22 mouse cellular contexts compared by ENCODE assay signal in genomic region chr2:163142762-163143388, GRCm38 (mm10). TPM values are rescaled to one million over a fixed set of nuclear protein-coding genes. Genes with fewer than 3 reads are reported as not detected.
DNase-seq lines count a peak whose midpoint lies in the region; ATAC-seq and TF ChIP-seq lines count a peak whose summit lies in the region.
"Had no signal": no experiment of that assay in that cellular context is flagged by ENCODE, and none has a peak within 500 bp of the region (broad histone marks: within the 10 kb centered on the region; RNA-seq: fewer than 3 reads in every experiment).

No protein-coding gene starts in this region.

- no peak for DNase-seq in forebrain, embryonic 10.5 days (ENCODE audit: extremely low spot score, low spot score)
- DNase-seq in midbrain, embryonic 10.5 days (ENCODE audit: low spot score): no peak
- peak; percentile 73 for DNase-seq in hindbrain, postnatal 0 days (ENCODE audit: low spot score)
- DNase-seq in retina, postnatal 1 day: peak; percentile 96
- DNase-seq in ovary, postnatal 14 days (ENCODE audit: low spot score): no peak
- DNase-seq in gastrocnemius, postnatal 36 days: no peak
- DNase-seq: embryo, embryonic 11 days; heart, postnatal 10 days; right cerebral cortex, adult 18-20 months; thymus, adult 2 months had no signal

- no peak for TF ChIP-seq CTCF in hindbrain, postnatal 0 days (IDR thresholded peaks at IDR 0.05; ENCODE audit: low read depth)

- no peaks in the 10 kb centered on the region for H3K36me3 ChIP-seq in forebrain, embryonic 13.5 days (ENCODE audit: poor library complexity, severe bottlenecking)
- no peaks in the 10 kb centered on the region for H3K36me3 ChIP-seq in forebrain, embryonic 10.5 days (replicated peaks)
- no peaks in the 10 kb centered on the region for H3K36me3 ChIP-seq in midbrain, embryonic 13.5 days
- no peaks in the 10 kb centered on the region for H3K36me3 ChIP-seq in midbrain, embryonic 10.5 days
- H3K36me3 ChIP-seq in hindbrain, postnatal 0 days (ENCODE audit: insufficient read depth, low read length): no peaks in the 10 kb centered on the region

- peaks cover 5% of the 10 kb centered on the region; the same call in 1 of the 2 replicates for H3K27me3 ChIP-seq in forebrain, embryonic 13.5 days
- H3K27me3 ChIP-seq in forebrain, embryonic 10.5 days (ENCODE audit: poor library complexity, severe bottlenecking): no peaks in the 10 kb centered on the region
- no peaks in the 10 kb centered on the region for H3K27me3 ChIP-seq in midbrain, embryonic 13.5 days
- H3K27me3 ChIP-seq in midbrain, embryonic 10.5 days (ENCODE audit: low read depth, poor library complexity, severe bottlenecking): 0 out of 2 replicates have a peak, but pooled peaks cover 7% of the 10 kb centered on the region
- no peaks in the 10 kb centered on the region for H3K27me3 ChIP-seq in hindbrain, postnatal 0 days (ENCODE audit: insufficient read depth, low read length)

- WGBS in forebrain, embryonic 13.5 days: 40% methylated on average over 10 of the region's 10 CpGs
- 65% methylated on average over 10 of the region's 10 CpGs for WGBS in forebrain, embryonic 10.5 days
- 45% methylated on average over 10 of the region's 10 CpGs for WGBS in midbrain, embryonic 13.5 days
- 65% methylated on average over 10 of the region's 10 CpGs for WGBS in midbrain, embryonic 10.5 days
- 44% methylated on average over 10 of the region's 10 CpGs for WGBS in hindbrain, postnatal 0 days

- no peak overlapping the region for H3K4me3 ChIP-seq in forebrain, embryonic 13.5 days
- no peak overlapping the region for H3K4me3 ChIP-seq in forebrain, embryonic 10.5 days
- no peak overlapping the region for H3K4me3 ChIP-seq in midbrain, embryonic 13.5 days (replicated peaks)
- no peak overlapping the region for H3K4me3 ChIP-seq in midbrain, embryonic 10.5 days
- H3K4me3 ChIP-seq in hindbrain, postnatal 0 days (ENCODE audit: low read length): no peak overlapping the region

- H3K4me2 ChIP-seq in forebrain, embryonic 13.5 days: peak overlapping the region; percentile 13; the same call in 1 of the 2 replicates
- H3K4me2 ChIP-seq in midbrain, embryonic 13.5 days (replicated peaks): peak overlapping the region; percentile 34
- H3K4me2 ChIP-seq in hindbrain, postnatal 0 days (ENCODE audit: low read depth, low read length): peak overlapping the region; percentile 36
- H3K4me2 ChIP-seq: liver, embryonic 11.5 days had no signal

- H3K9me3 ChIP-seq in forebrain, embryonic 13.5 days (replicated peaks): no peaks in the 10 kb centered on the region
- H3K9me3 ChIP-seq in forebrain, embryonic 10.5 days: peaks cover 7% of the 10 kb centered on the region
- no peaks in the 10 kb centered on the region for H3K9me3 ChIP-seq in midbrain, embryonic 13.5 days
- peaks cover 8% of the 10 kb centered on the region; the same call in 1 of the 2 replicates for H3K9me3 ChIP-seq in midbrain, embryonic 10.5 days (replicated peaks)
- H3K9me3 ChIP-seq in hindbrain, postnatal 0 days (ENCODE audit: low read length): no peaks in the 10 kb centered on the region

- H3K4me1 ChIP-seq in forebrain, embryonic 13.5 days: peaks cover 18% of the 10 kb centered on the region
- H3K4me1 ChIP-seq in forebrain, embryonic 10.5 days: peaks cover 17% of the 10 kb centered on the region
- H3K4me1 ChIP-seq in midbrain, embryonic 13.5 days (replicated peaks): peaks cover 22% of the 10 kb centered on the region
- H3K4me1 ChIP-seq in midbrain, embryonic 10.5 days: peaks cover 20% of the 10 kb centered on the region
- H3K4me1 ChIP-seq in hindbrain, postnatal 0 days (ENCODE audit: insufficient read depth, low read length): 0 out of 2 replicates have a peak, but pooled peaks cover 7% of the 10 kb centered on the region

- no peak overlapping the region for H3K9ac ChIP-seq in forebrain, embryonic 13.5 days
- no peak overlapping the region for H3K9ac ChIP-seq in midbrain, embryonic 13.5 days (replicated peaks)
- no peak overlapping the region for H3K9ac ChIP-seq in hindbrain, postnatal 0 days (replicated peaks; ENCODE audit: low read length)

- intact Hi-C loops in gastrocnemius, postnatal 36 days (cut with DNase I): no loop called here

- peak; percentile 25; the same call in 1 of the 2 replicates for ATAC-seq in forebrain, embryonic 13.5 days
- ATAC-seq in midbrain, embryonic 13.5 days: peak; percentile 70
- 0 out of 2 replicates have a peak, but pooled peaks have one; percentile 38 for ATAC-seq in hindbrain, postnatal 0 days
- ATAC-seq: intestine, embryonic 16.5 days had no signal

- H3K27ac ChIP-seq in forebrain, embryonic 13.5 days: peak overlapping the region; percentile 8; the same call in 1 of the 2 replicates
- no peak overlapping the region for H3K27ac ChIP-seq in forebrain, embryonic 10.5 days
- H3K27ac ChIP-seq in midbrain, embryonic 13.5 days: peak overlapping the region; percentile 86
- H3K27ac ChIP-seq in midbrain, embryonic 10.5 days (replicated peaks): no peak overlapping the region
- peak overlapping the region; percentile 42; the same call in 1 of the 2 replicates for H3K27ac ChIP-seq in hindbrain, postnatal 0 days

RNA-seq across cellular contexts. Expression of gene Gtsf1l, which starts 55.2 kb away (rescaled TPM):
- polyA plus RNA-seq in forebrain, embryonic 13.5 days (2015; fragmentation: Nextera tagmentation; extraction: Ambion mirVana): not detected in 2 replicates
- not detected in 2 replicates for polyA plus RNA-seq in forebrain, embryonic 10.5 days (2016; fragmentation: Nextera tagmentation; extraction: Ambion mirVana)
- polyA plus RNA-seq in midbrain, embryonic 13.5 days (2015; fragmentation: Nextera tagmentation; extraction: Ambion mirVana): not detected in 2 replicates
- not detected in 2 replicates for polyA plus RNA-seq in midbrain, embryonic 10.5 days (2016; fragmentation: Nextera tagmentation; extraction: Ambion mirVana)
- not detected in 2 replicates for total RNA-seq in hindbrain, postnatal 0 days (2014; rRNA removed)
- polyA plus RNA-seq in hindbrain, postnatal 0 days (2015; fragmentation: Nextera tagmentation; extraction: Ambion mirVana): not detected in 2 replicates
- not detected for total RNA-seq in gastrocnemius, postnatal 36 days (2021)
- total RNA-seq: adrenal gland, adult 18-20 months; gastrocnemius, adult 18-20 months; heart, adult 8-10 months; heart, postnatal 10 days; layer of hippocampus, postnatal 14 days; left cerebral cortex, postnatal 36 days; megakaryocyte, adult 5-6 weeks had no signal
- polyA plus RNA-seq: cerebellum, adult 2 months; intestine, embryonic 16.5 days; liver, embryonic 11.5 days; stomach, embryonic 14.5 days; thymus, adult 2 months had no signal

Comparison
In these comparisons a context has a peak if more than half of its experiments do, and no peak if none do; other contexts are left out.
1. H3K27ac ChIP-seq: peak in forebrain, embryonic 13.5 days (single experiment), midbrain, embryonic 13.5 days (single experiment) and hindbrain, postnatal 0 days (single experiment); none in forebrain, embryonic 10.5 days (single experiment) and midbrain, embryonic 10.5 days (single experiment).
2. DNase-seq: peak in hindbrain, postnatal 0 days (single experiment) and retina, postnatal 1 day (single experiment); none in forebrain, embryonic 10.5 days (single experiment), midbrain, embryonic 10.5 days (single experiment), ovary, postnatal 14 days (single experiment) and gastrocnemius, postnatal 36 days (0 of 2).
3. Peak in every context shown above with its lines, with median percentiles within 50 percentile points of each other: ATAC-seq and H3K4me2 ChIP-seq.